Mouse (Mus musculus) hindbrain, embryonic 12.5 days (tissue): ENCODE results near the gene C330007P06Rik. TPM values are rescaled to one million over a fixed set of nuclear protein-coding genes. Genes with fewer than 3 reads are reported as not detected.
"Not testable (repeated sequence)": the region's sequence is repeated elsewhere in the genome, so short reads cannot be mapped to it uniquely, and the experiment has no call there.

Source experiments
- ATAC-seq: fragments of 200-750 bp; cut with Nextera tagmentation; 2 replicates; pipeline ENCODE4 v1.8.0; 2017; ENCODE audit warnings: moderate TSS enrichment; ENCODE audit not compliant: low FRiP score
- H3K27ac ChIP-seq: fragments of 300-500 bp; sonication (generic); 2 replicates; pipeline ENCODE4 v1.5.1; 2016; ENCODE audit warnings: mild to moderate bottlenecking
- H3K27me3 ChIP-seq: fragments of 300-500 bp; sonication (generic); 2 replicates; pipeline ENCODE4 v1.6.1; 2016; ENCODE audit warnings: mild to moderate bottlenecking
- H3K36me3 ChIP-seq: fragments of 300-500 bp; sonication (generic); 2 replicates; pipeline ENCODE4 v1.6.1; 2016; ENCODE audit warnings: mild to moderate bottlenecking
- H3K4me1 ChIP-seq: fragments of 300-500 bp; sonication (generic); 2 replicates; pipeline ENCODE4 v1.6.1; 2016
- H3K4me2 ChIP-seq: fragments of 300-500 bp; sonication (generic); replicated peaks from 2 replicates; pipeline ENCODE4 v1.6.1; 2016; ENCODE audit warnings: mild to moderate bottlenecking
- H3K4me3 ChIP-seq: fragments of 300-500 bp; sonication (generic); 2 replicates; pipeline ENCODE4 v1.5.1; 2016; ENCODE audit warnings: mild to moderate bottlenecking
- H3K9ac ChIP-seq: fragments of 300-500 bp; sonication (generic); 2 replicates; pipeline ENCODE4 v1.6.1; 2016; ENCODE audit warnings: mild to moderate bottlenecking, moderate library complexity
- H3K9me3 ChIP-seq: fragments of 300-500 bp; sonication (generic); replicated peaks from 2 replicates; pipeline ENCODE4 v1.6.1; 2016; ENCODE audit warnings: mild to moderate bottlenecking
- whole genome bisulfite sequencing: fragments of 180-500 bp; shearing (Covaris S2); methylation state at CpG from one replicate; pipeline ENCODE4 v1.1.7; 2016; 5-methylcytosine and 5-hydroxymethylcytosine counted together
- polyA plus RNA-seq: library from polyadenylated mRNA; unstranded; fragments of >200 nt; fragmentation: Nextera tagmentation; extraction: Ambion mirVana; gene quantifications from 2 replicates; pipeline ENCODE4 v1.2.1, GENCODE M21; 2016

C330007P06Rik gene
- polyA plus RNA-seq, 1 experiment from 2014 or later, result 30.5 TPM

DNA sequence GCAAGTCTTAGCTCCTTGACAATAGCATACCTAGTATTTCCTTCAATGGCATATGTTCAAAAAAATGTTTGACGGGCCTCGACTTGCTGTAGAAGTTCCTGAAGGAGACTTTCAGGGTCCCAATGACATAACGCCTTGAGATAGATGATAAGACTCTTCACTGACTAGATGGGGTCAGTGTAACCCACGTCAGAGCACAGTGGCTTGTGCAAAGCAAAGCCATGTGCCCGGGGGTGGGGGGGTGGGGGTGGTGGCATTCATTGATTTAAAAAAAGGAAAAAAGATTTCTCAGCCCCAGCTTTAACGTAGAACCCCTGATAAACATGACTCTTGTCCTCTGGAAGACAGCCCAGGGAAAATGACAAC is 65.6 kb downstream of the C330007P06Rik start:
- peak overlapping the region; percentile 48 for H3K4me2 ChIP-seq
- peak; percentile 47 for ATAC-seq
- H3K36me3 ChIP-seq, result no peaks in the 10 kb centered on the region
- H3K4me3 ChIP-seq, result peak overlapping the region; percentile 28; the same call in 1 of the 2 replicates
- no peaks in the 10 kb centered on the region for H3K27me3 ChIP-seq
- no peak overlapping the region for H3K9ac ChIP-seq
- H3K4me1 ChIP-seq, result no peaks in the 10 kb centered on the region
- H3K27ac ChIP-seq, result peak overlapping the region; percentile 84; the same call in 1 of the 2 replicates
- H3K9me3 ChIP-seq, result no peaks in the 10 kb centered on the region
- 72% methylated on average over 6 of the region's 6 CpGs for WGBS

DNA sequence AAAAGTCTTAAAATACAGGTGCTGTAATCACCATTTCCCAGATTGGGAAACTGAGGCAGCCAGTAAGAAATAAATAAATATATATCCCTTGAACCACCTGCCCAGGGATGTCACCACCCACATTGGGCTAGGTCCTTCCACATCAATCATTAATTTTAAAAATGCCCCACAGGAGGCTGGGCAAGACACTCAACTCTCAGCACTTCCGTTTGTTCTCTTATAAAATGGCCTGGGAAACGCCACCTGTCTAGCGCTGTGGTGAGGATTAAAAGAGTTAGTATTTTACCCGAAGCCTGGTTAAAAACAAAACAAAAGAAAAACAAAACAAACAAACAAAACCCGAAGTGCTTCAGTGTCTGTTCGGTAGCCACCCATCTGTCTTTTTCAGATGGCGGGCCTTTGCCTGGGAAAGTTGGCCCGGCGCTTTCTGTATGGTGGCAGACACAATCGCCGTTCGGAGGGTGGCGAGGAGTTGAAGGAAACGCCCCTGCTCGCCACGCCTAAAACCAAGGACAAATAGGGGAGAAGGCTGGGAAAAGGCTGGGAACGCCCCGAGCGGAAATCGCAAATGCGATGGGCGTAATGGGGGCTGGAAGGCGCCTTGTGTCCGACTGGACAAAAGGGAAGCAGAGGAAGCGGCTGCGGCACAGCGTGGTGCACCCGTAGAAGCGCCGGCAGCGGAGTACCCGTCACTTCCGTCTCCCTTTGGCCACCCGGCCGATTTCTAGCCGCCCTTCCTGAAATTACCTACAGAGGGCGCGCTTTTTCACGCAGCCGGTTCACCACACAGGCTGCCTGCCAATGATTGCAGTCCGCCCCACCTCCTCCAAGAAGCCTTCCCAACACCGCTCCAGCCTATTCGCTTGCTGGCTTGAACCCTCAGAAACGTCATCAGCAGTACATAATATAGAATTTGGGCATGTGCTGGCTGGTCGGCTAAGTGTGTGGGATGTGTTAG is 66.3 kb downstream of the C330007P06Rik start:
- H3K27me3 ChIP-seq, result no peaks in the 10 kb centered on the region
- no peaks in the 10 kb centered on the region for H3K4me1 ChIP-seq
- H3K9ac ChIP-seq, result peak overlapping the region; percentile 27; the same call in 1 of the 2 replicates
- H3K4me2 ChIP-seq, result peak overlapping the region; percentile 48
- no peaks in the 10 kb centered on the region for H3K36me3 ChIP-seq
- peak overlapping the region; percentile 84 for H3K27ac ChIP-seq
- peak overlapping the region; percentile 28 for H3K4me3 ChIP-seq
- no peaks in the 10 kb centered on the region for H3K9me3 ChIP-seq
- ATAC-seq, result peak; percentile 88
- WGBS, result 19% methylated on average over 44 of the region's 45 CpGs

DNA sequence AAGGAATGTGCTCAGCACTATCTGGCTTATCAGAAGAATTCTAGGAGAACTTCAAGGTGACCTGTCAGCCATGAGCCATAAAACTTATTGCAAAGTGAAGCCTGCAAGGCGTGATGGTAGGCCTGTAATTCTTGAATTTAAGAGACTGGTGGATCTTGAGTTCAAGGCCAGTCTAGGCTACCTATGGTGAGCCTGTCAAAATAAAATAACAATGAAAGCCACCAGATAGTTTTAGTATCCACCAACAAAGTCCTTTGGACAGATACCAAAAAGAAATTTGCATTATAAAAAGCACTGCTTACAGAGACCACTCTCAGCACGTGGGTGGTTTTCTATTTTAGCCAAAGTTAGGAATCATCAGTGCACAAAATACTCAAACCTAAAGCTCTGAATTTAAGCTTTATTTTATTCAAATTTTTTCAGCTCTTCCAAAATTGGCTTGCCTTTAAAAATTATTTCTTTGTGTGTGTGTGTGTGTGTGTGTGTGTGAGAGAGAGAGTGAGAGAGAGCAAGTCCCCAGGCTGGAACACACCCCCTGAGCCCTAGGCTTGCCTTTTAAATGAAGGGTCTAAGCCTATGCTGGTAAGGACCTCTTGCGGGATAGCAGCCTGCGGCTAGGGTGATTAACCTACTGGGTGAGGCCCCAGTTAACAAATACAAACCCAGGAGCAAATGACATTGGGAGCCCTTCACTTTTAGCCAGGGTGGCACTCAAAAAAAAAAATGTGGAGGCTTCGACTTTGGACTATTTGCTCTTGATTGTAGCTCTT is 68.3 kb downstream of the C330007P06Rik start:
- Histone ChIP-seq H3K4me3 (no peak overlapping the region), H3K27me3 (no peaks in the 10 kb centered on the region), H3K36me3 (no peaks in the 10 kb centered on the region), H3K27ac (no peak overlapping the region), H3K4me1 (no peaks in the 10 kb centered on the region), H3K9me3 (no peaks in the 10 kb centered on the region), H3K9ac (no peak overlapping the region), H3K4me2 (no peak overlapping the region)
- 64% methylated on average over 5 of the region's 5 CpGs for WGBS
- no peak for ATAC-seq

DNA sequence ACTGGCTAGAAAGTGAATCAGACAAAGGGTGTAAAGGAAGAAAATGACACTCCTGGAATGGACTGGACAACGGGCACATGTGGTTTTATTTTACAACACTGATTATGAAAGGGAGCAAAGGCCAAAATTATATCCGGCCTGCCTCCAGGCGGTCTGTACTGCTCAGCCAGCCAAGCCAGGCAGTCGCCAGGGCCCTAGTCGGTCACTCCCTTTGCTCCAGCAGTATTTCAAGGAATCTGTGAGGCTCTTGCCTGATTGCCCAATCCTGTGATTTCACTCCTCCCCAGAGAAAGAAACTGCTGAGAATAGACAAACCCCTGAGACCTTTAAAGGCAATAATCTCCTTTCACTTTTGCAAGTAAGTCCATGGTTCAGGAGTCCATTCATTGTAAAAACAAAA is 69.7 kb downstream of the C330007P06Rik start:
- H3K4me1 ChIP-seq, result no peaks in the 10 kb centered on the region
- H3K4me3 ChIP-seq, result no peak overlapping the region
- WGBS, result 65% methylated on average over 5 of the region's 5 CpGs
- no peak overlapping the region for H3K27ac ChIP-seq
- H3K4me2 ChIP-seq, result no peak overlapping the region
- H3K27me3 ChIP-seq, result no peaks in the 10 kb centered on the region
- no peak overlapping the region for H3K9ac ChIP-seq
- H3K36me3 ChIP-seq, result no peaks in the 10 kb centered on the region
- H3K9me3 ChIP-seq, result no peaks in the 10 kb centered on the region
- ATAC-seq, result no peak

GRCm38 (mm10) chrX:36803189-36803588 is 70.7 kb downstream of the C330007P06Rik start:
- peaks cover 1% of the 10 kb centered on the region; the same call in 1 of the 2 replicates for H3K36me3 ChIP-seq
- no peaks in the 10 kb centered on the region for H3K9me3 ChIP-seq
- no peaks in the 10 kb centered on the region for H3K4me1 ChIP-seq
- no peak overlapping the region for H3K4me2 ChIP-seq
- no peaks in the 10 kb centered on the region for H3K27me3 ChIP-seq
- no peak overlapping the region for H3K4me3 ChIP-seq
- no peak overlapping the region for H3K27ac ChIP-seq
- no peak for ATAC-seq
- H3K9ac ChIP-seq, result no peak overlapping the region
- 71% methylated on average over 5 of the region's 5 CpGs for WGBS

DNA sequence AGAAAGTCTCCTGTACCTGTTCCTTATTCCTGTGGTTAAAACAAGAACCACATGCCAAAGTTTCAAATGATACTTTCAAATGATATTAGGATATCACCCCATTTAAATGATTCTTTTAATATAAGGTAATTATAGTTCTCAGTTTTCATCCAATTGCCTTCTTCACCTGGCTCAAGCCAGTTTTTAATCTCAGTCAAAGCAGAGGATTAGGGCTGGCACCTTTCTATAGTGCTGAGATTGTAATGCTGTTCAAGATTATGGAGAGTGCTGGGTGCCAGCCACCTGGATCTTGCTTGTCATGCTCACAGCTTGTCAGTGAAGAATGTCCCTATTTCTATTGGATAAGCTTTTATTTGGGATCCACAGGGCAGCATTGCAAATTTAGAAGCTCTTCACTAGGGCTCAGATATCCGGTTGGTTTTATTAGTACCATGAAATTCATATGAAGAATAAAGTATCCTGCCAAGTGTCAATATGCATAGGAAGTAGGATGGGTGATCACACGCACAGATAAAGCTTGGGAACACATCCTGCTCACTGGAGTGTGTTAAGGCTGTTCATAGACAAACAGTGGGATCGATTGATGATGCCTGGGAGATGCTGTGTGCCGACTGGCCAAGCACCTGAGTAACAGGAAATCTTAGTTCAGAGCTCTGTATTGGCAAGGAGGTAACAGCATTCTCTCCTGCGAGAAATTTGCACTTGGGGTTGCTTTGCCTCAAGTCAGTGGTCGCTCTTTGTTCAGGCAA is 74.6 kb downstream of the C330007P06Rik start:
- WGBS, result 57% methylated on average over 6 of the region's 6 CpGs
- H3K36me3 ChIP-seq, result peaks cover 7% of the 10 kb centered on the region; the same call in 1 of the 2 replicates

DNA sequence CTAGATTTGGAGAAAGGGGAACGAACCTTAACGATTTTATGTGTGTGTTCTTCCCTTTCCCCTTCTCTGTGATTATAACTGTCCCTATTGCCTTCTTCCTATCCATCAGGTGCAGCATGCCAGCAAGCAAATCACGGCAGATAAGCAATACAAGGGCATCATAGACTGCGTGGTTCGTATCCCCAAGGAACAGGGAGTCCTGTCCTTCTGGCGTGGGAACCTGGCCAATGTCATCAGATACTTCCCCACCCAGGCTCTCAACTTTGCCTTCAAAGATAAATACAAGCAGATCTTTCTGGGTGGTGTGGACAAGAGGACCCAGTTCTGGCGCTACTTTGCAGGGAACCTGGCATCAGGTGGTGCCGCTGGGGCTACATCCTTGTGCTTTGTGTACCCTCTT is 77.2 kb downstream of the C330007P06Rik start:
- not testable (repeated sequence) for H3K9me3 ChIP-seq, H3K36me3 ChIP-seq, H3K27me3 ChIP-seq, H3K27ac ChIP-seq, ATAC-seq, H3K4me1 ChIP-seq
- Histone ChIP-seq H3K4me2 (peak overlapping the region; percentile 51), H3K4me3 (peak overlapping the region; percentile 59), H3K9ac (0 out of 2 replicates have a peak overlapping the region, but pooled peaks have one; percentile 23)
- 71% methylated on average over 8 of the region's 8 CpGs for WGBS

More for the DNA sequence above, 74.6 kb downstream of the C330007P06Rik start:
- H3K9me3 ChIP-seq, result no peaks in the 10 kb centered on the region
- no peak overlapping the region for H3K27ac ChIP-seq
- H3K9ac ChIP-seq, result no peak overlapping the region
- peaks cover 3% of the 10 kb centered on the region; the same call in 1 of the 2 replicates for H3K4me1 ChIP-seq
- no peaks in the 10 kb centered on the region for H3K27me3 ChIP-seq
- ATAC-seq, result no peak
- no peak overlapping the region for H3K4me3 ChIP-seq
- no peak overlapping the region for H3K4me2 ChIP-seq

GRCm38 (mm10) chrX:36796163-36796581 is 77.7 kb downstream of the C330007P06Rik start:
- H3K27me3 ChIP-seq, result no peaks in the 10 kb centered on the region
- WGBS, result 13% methylated on average over 36 of the region's 41 CpGs
- peak; percentile 78 for ATAC-seq

GRCm38 (mm10) chrX:36795424-36796162 is 78.3 kb downstream of the C330007P06Rik start, which contains the start of gene Slc25a5:
Slc25a5 (plus strand) TSS chrX:36795651.
- H3K9ac ChIP-seq, result peak within 1 kb of the TSS; percentile 78
- H3K4me3 ChIP-seq, result peak within 1 kb of the TSS; percentile 59
- peak; percentile 94 for ATAC-seq
- no peaks in the 10 kb centered on the region for H3K27me3 ChIP-seq
- peak within 1 kb of the TSS; percentile 51 for H3K4me2 ChIP-seq
- H3K27ac ChIP-seq, result peak within 1 kb of the TSS; percentile 85
- WGBS, result 26% methylated on average over 41 of the region's 41 CpGs
- peaks cover 7% of the 10 kb centered on the region; the same call in 1 of the 2 replicates for H3K36me3 ChIP-seq
- no peaks in the 10 kb centered on the region for H3K9me3 ChIP-seq
- peaks cover 3% of the 10 kb centered on the region; the same call in 1 of the 2 replicates for H3K4me1 ChIP-seq

More at GRCm38 (mm10) chrX:36796163-36796581, 77.7 kb downstream of the C330007P06Rik start:
- peak overlapping the region; percentile 51 for H3K4me2 ChIP-seq
- H3K9ac ChIP-seq, result peak overlapping the region; percentile 78
- H3K4me1 ChIP-seq, result peaks cover 3% of the 10 kb centered on the region; the same call in 1 of the 2 replicates
- no peaks in the 10 kb centered on the region for H3K9me3 ChIP-seq
- H3K27ac ChIP-seq, result peak overlapping the region; percentile 85
- H3K36me3 ChIP-seq, result peaks cover 7% of the 10 kb centered on the region; the same call in 1 of the 2 replicates
- peak overlapping the region; percentile 59 for H3K4me3 ChIP-seq

- Histone ChIP-seq H3K27me3 (no peaks in the 10 kb centered on the region), H3K27ac (no peak overlapping the region), H3K36me3 (peaks cover 7% of the 10 kb centered on the region; the same call in 1 of the 2 replicates), H3K4me1 (peaks cover 3% of the 10 kb centered on the region; the same call in 1 of the 2 replicates), H3K4me3 (no peak overlapping the region), H3K4me2 (no peak overlapping the region), H3K9me3 (no peaks in the 10 kb centered on the region), H3K9ac (no peak overlapping the region)
- WGBS, result 65% methylated on average over 5 of the region's 5 CpGs
- no peak for ATAC-seq
These were observed 79.3 kb downstream of the C330007P06Rik start for GRCm38 (mm10) chrX:36794571-36794970.

- H3K36me3 ChIP-seq, result no peaks in the 10 kb centered on the region
- no peaks in the 10 kb centered on the region for H3K27me3 ChIP-seq
- WGBS, result 61% methylated on average over 4 of the region's 4 CpGs
- no peaks in the 10 kb centered on the region for H3K4me1 ChIP-seq
- no peak overlapping the region for H3K4me2 ChIP-seq
- no peak overlapping the region for H3K27ac ChIP-seq
- no peaks in the 10 kb centered on the region for H3K9me3 ChIP-seq
- no peak overlapping the region for H3K9ac ChIP-seq
- no peak overlapping the region for H3K4me3 ChIP-seq
- no peak for ATAC-seq
These were observed 84.6 kb downstream of the C330007P06Rik start for GRCm38 (mm10) chrX:36789360-36789759.
